Mouse (Mus musculus): ENCODE results near the gene Skiv2l. TPM values are rescaled to one million over a fixed set of nuclear protein-coding genes. Genes with fewer than 3 reads are reported as not detected.

Skiv2l gene
- polyA plus RNA-seq, 1 experiment from 2014 or later, result 18.3 TPM

GRCm38 (mm10) chr17:34881166-34881565 lies 31.2 kb upstream of the Skiv2l start:
- TF ChIP-seq CTCF (IDR thresholded peaks at IDR 0.05; ENCODE audit: low read depth), result no peak
- no peaks in the 10 kb centered on the region for H3K36me3 ChIP-seq (ENCODE audit: control insufficient read depth, insufficient read depth)
- ATAC-seq, result no peak
- H3K4me2 ChIP-seq (replicated peaks; ENCODE audit: low read depth), result peak overlapping the region; percentile 60
- no peaks in the 10 kb centered on the region for H3K9me3 ChIP-seq (ENCODE audit: control insufficient read depth)
- peak overlapping the region; percentile 54; the same call in 1 of the 2 replicates for H3K27ac ChIP-seq (ENCODE audit: low read depth, low read length)
- peak overlapping the region; percentile 37; the same call in 1 of the 2 replicates for H3K9ac ChIP-seq (ENCODE audit: low read depth, low read length)
- H3K27me3 ChIP-seq (replicated peaks; ENCODE audit: control insufficient read depth, insufficient read depth, low read length), result no peaks in the 10 kb centered on the region
- no peaks in the 10 kb centered on the region; the same call in 1 of the 2 replicates for H3K4me1 ChIP-seq (replicated peaks; ENCODE audit: control insufficient read depth, insufficient read depth, low read length)
- no peak overlapping the region; the same call in 1 of the 2 replicates for H3K4me3 ChIP-seq (ENCODE audit: low read depth, low read length)

GRCm38 (mm10) chr17:34879336-34879879 lies 29.4 kb upstream of the Skiv2l start, which contains the start of gene Zbtb12:
Zbtb12 (plus strand) TSS chr17:34879483.
- Histone ChIP-seq H3K4me2 (replicated peaks; ENCODE audit: low read depth) (peak within 1 kb of the TSS; percentile 43), H3K27ac (ENCODE audit: low read depth, low read length) (no peak within 1 kb of the TSS), H3K9ac (ENCODE audit: low read depth, low read length) (no peak within 1 kb of the TSS), H3K9me3 (ENCODE audit: control insufficient read depth) (no peaks in the 10 kb centered on the region), H3K27me3 (replicated peaks; ENCODE audit: control insufficient read depth, insufficient read depth, low read length) (no peaks in the 10 kb centered on the region), H3K4me1 (replicated peaks; ENCODE audit: control insufficient read depth, insufficient read depth, low read length) (no peaks in the 10 kb centered on the region; the same call in 1 of the 2 replicates), H3K4me3 (ENCODE audit: low read depth, low read length) (no peak within 1 kb of the TSS), H3K36me3 (ENCODE audit: control insufficient read depth, insufficient read depth) (no peaks in the 10 kb centered on the region)
- no peak for ATAC-seq
- 51% methylated on average over 11 of the region's 11 CpGs for WGBS
- no peak for TF ChIP-seq CTCF (IDR thresholded peaks at IDR 0.05; ENCODE audit: low read depth)

GRCm38 (mm10) chr17:34874321-34874720 lies 24.3 kb upstream of the Skiv2l start:
- no peak for TF ChIP-seq CTCF (IDR thresholded peaks at IDR 0.05; ENCODE audit: low read depth)
- WGBS, result 83% methylated on average over 6 of the region's 6 CpGs
- no peaks in the 10 kb centered on the region for H3K4me1 ChIP-seq (replicated peaks; ENCODE audit: control insufficient read depth, insufficient read depth, low read length)
- no peaks in the 10 kb centered on the region for H3K9me3 ChIP-seq (ENCODE audit: control insufficient read depth)
- no peaks in the 10 kb centered on the region for H3K36me3 ChIP-seq (ENCODE audit: control insufficient read depth, insufficient read depth)
- no peak overlapping the region for H3K27ac ChIP-seq (ENCODE audit: low read depth, low read length)
- no peaks in the 10 kb centered on the region for H3K27me3 ChIP-seq (replicated peaks; ENCODE audit: control insufficient read depth, insufficient read depth, low read length)
- no peak for ATAC-seq
- no peak overlapping the region for H3K9ac ChIP-seq (ENCODE audit: low read depth, low read length)
- H3K4me3 ChIP-seq (ENCODE audit: low read depth, low read length), result no peak overlapping the region
- no peak overlapping the region for H3K4me2 ChIP-seq (replicated peaks; ENCODE audit: low read depth)

- no peak for TF ChIP-seq CTCF (IDR thresholded peaks at IDR 0.05; ENCODE audit: low read depth)
- ATAC-seq, result no peak
- H3K36me3 ChIP-seq (ENCODE audit: control insufficient read depth, insufficient read depth), result no peaks in the 10 kb centered on the region
- WGBS, result 32% methylated on average over 7 of the region's 7 CpGs
- no peaks in the 10 kb centered on the region for H3K9me3 ChIP-seq (ENCODE audit: control insufficient read depth)
- no peak overlapping the region for H3K4me3 ChIP-seq (ENCODE audit: low read depth, low read length)
- no peak overlapping the region for H3K4me2 ChIP-seq (replicated peaks; ENCODE audit: low read depth)
- H3K27me3 ChIP-seq (replicated peaks; ENCODE audit: control insufficient read depth, insufficient read depth, low read length), result no peaks in the 10 kb centered on the region
- H3K9ac ChIP-seq (ENCODE audit: low read depth, low read length), result no peak overlapping the region
- H3K27ac ChIP-seq (ENCODE audit: low read depth, low read length), result no peak overlapping the region
- no peaks in the 10 kb centered on the region for H3K4me1 ChIP-seq (replicated peaks; ENCODE audit: control insufficient read depth, insufficient read depth, low read length)
Measured at GRCm38 (mm10) chr17:34865981-34866380, 16.0 kb upstream of the Skiv2l start.

GRCm38 (mm10) chr17:34862416-34863081 lies 12.5 kb upstream of the Skiv2l start, which contains the start of gene Cfb:
Cfb (minus strand) TSS chr17:34862518.
- TF ChIP-seq CTCF (IDR thresholded peaks at IDR 0.05; ENCODE audit: low read depth), result no peak
- Histone ChIP-seq H3K27ac (ENCODE audit: low read depth, low read length) (peak within 1 kb of the TSS; percentile 91), H3K27me3 (replicated peaks; ENCODE audit: control insufficient read depth, insufficient read depth, low read length) (no peaks in the 10 kb centered on the region), H3K4me3 (ENCODE audit: low read depth, low read length) (peak within 1 kb of the TSS; percentile 26), H3K36me3 (ENCODE audit: control insufficient read depth, insufficient read depth) (peaks cover 24% of the 10 kb centered on the region), H3K4me2 (replicated peaks; ENCODE audit: low read depth) (peak within 1 kb of the TSS; percentile 65), H3K4me1 (replicated peaks; ENCODE audit: control insufficient read depth, insufficient read depth, low read length) (no peaks in the 10 kb centered on the region; the same call in 1 of the 2 replicates), H3K9me3 (ENCODE audit: control insufficient read depth) (no peaks in the 10 kb centered on the region), H3K9ac (ENCODE audit: low read depth, low read length) (peak within 1 kb of the TSS; percentile 38; the same call in 1 of the 2 replicates)
- ATAC-seq, result peak; percentile 87
- WGBS, result 22% methylated on average over 8 of the region's 8 CpGs

- H3K27me3 ChIP-seq (replicated peaks; ENCODE audit: control insufficient read depth, insufficient read depth, low read length), result no peaks in the 10 kb centered on the region
- H3K9me3 ChIP-seq (ENCODE audit: control insufficient read depth), result no peaks in the 10 kb centered on the region
- peak overlapping the region; percentile 38; the same call in 1 of the 2 replicates for H3K9ac ChIP-seq (ENCODE audit: low read depth, low read length)
- no peaks in the 10 kb centered on the region; the same call in 1 of the 2 replicates for H3K4me1 ChIP-seq (replicated peaks; ENCODE audit: control insufficient read depth, insufficient read depth, low read length)
- peaks cover 31% of the 10 kb centered on the region for H3K36me3 ChIP-seq (ENCODE audit: control insufficient read depth, insufficient read depth)
- H3K4me3 ChIP-seq (ENCODE audit: low read depth, low read length), result peak overlapping the region; percentile 26
- TF ChIP-seq CTCF (IDR thresholded peaks at IDR 0.05; ENCODE audit: low read depth), result no peak
- H3K4me2 ChIP-seq (replicated peaks; ENCODE audit: low read depth), result peak overlapping the region; percentile 65
- peak; percentile 75 for ATAC-seq
- WGBS, result 39% methylated on average over 13 of the region's 13 CpGs
- peak overlapping the region; percentile 91 for H3K27ac ChIP-seq (ENCODE audit: low read depth, low read length)
Measured at GRCm38 (mm10) chr17:34861704-34862415, 11.8 kb upstream of the Skiv2l start.
